Mouse (Mus musculus) right cerebral cortex, postnatal 36 days (tissue): Measurements from ENCODE around the gene Gm20716.

Source experiments
- DNase-seq, 2 experiments: peaks; one replicate each; pipeline ENCODE4 v3.0.0; 2022; ENCODE audit warnings: low spot score in 2 of 2, mixed read lengths in 1 of 2

Gm20716 gene

GRCm38 (mm10) chr2:168230026-168230728 lies at the start of gene Gm20716, which contains the start of the genes Dpm1 and Mocs3:
TSS of gene Gm20716 (minus strand) at chr2:168230364.
TSS of gene Dpm1 (minus strand) at chr2:168230591.
TSS of gene Mocs3 (plus strand) at chr2:168230622.
- DNase-seq = peak; percentile 75 to 79

- peak in 1 of 2 experiments; percentile 46 for DNase-seq
These were observed 44.3 kb upstream of the Gm20716 start for GRCm38 (mm10) chr2:168274374-168274935.

- DNase-seq = no peak
These were observed 43.2 kb upstream of the Gm20716 start for GRCm38 (mm10) chr2:168273387-168273786.

- DNase-seq = no peak
These were observed 37.9 kb upstream of the Gm20716 start for GRCm38 (mm10) chr2:168268033-168268432.

- DNase-seq = peak; percentile 76 to 81
These were observed 30.7 kb upstream of the Gm20716 start for GRCm38 (mm10) chr2:168260900-168261299.

- no peak for DNase-seq
These were observed 30.0 kb upstream of the Gm20716 start for GRCm38 (mm10) chr2:168260124-168260523.

GRCm38 (mm10) chr2:168259046-168259445 lies 28.9 kb upstream of the Gm20716 start:
- DNase-seq = no peak

- DNase-seq = no peak
These were observed 27.0 kb upstream of the Gm20716 start for GRCm38 (mm10) chr2:168257188-168257587.

GRCm38 (mm10) chr2:168256506-168256905 lies 26.3 kb upstream of the Gm20716 start:
- DNase-seq = no peak

GRCm38 (mm10) chr2:168253822-168254221 lies 23.7 kb upstream of the Gm20716 start:
- peak; percentile 23 to 38 for DNase-seq

- DNase-seq = no peak
These were observed 22.6 kb upstream of the Gm20716 start for GRCm38 (mm10) chr2:168252639-168253292.

GRCm38 (mm10) chr2:168250270-168250669 lies 20.1 kb upstream of the Gm20716 start:
- peak; percentile 57 to 77 for DNase-seq

- no peak for DNase-seq
These were observed 18.7 kb upstream of the Gm20716 start for GRCm38 (mm10) chr2:168248856-168249245.

GRCm38 (mm10) chr2:168248167-168248855 lies 18.1 kb upstream of the Gm20716 start:
- DNase-seq = no peak

GRCm38 (mm10) chr2:168245571-168245970 lies 15.4 kb upstream of the Gm20716 start:
- no peak for DNase-seq

- DNase-seq = no peak
These were observed 13.1 kb upstream of the Gm20716 start for GRCm38 (mm10) chr2:168243278-168243677.

GRCm38 (mm10) chr2:168242841-168243240 lies 12.7 kb upstream of the Gm20716 start:
- DNase-seq = no peak

GRCm38 (mm10) chr2:168238335-168238734 lies 8.2 kb upstream of the Gm20716 start:
- DNase-seq = no peak

- no peak for DNase-seq
These were observed 3.1 kb upstream of the Gm20716 start for GRCm38 (mm10) chr2:168233286-168233685.

- DNase-seq = no peak
These were observed 1.3 kb upstream of the Gm20716 start for GRCm38 (mm10) chr2:168231471-168231829.

GRCm38 (mm10) chr2:168230773-168231470 lies 758 bp upstream of the Gm20716 start:
- peak in 1 of 2 experiments; percentile 16 for DNase-seq
